Mouse (Mus musculus) ovary, postnatal 36 days (tissue): ENCODE results near the gene Dip2b.

ENCODE experiments used
- DNase-seq: peaks from one replicate; pipeline ENCODE4 v3.0.0; 2022; ENCODE audit warnings: low spot score, mixed read lengths

The Dip2b gene

DNA sequence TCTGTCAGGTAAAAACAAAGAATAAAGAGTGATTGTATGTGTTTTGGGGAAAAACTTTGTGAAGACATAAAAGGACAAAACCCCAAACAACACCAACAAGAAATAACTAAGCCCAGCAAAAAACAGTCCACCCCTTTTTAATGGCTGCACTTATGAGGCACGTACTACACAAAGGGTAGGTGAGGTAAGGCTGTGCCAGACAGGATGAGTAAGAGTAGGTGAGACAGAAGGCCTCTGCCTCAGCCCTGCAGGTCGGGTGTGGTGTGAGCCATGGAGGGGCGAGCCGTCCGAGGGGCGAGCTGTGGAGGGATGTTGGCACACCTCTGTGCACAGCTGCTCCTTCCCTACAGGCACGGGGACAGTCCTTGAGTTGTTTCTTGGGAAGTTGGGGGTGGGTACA, 12.5 kb downstream of the Dip2b start:
- no peak for DNase-seq

- DNase-seq, result no peak
Observed at GRCm38 (mm10) chr15:100052726-100053125, 14.3 kb downstream of the Dip2b start.

GRCm38 (mm10) chr15:100056397-100056908, 18.0 kb downstream of the Dip2b start:
- DNase-seq, result no peak

- no peak for DNase-seq
Observed at GRCm38 (mm10) chr15:100057698-100058097, 19.2 kb downstream of the Dip2b start.

DNA sequence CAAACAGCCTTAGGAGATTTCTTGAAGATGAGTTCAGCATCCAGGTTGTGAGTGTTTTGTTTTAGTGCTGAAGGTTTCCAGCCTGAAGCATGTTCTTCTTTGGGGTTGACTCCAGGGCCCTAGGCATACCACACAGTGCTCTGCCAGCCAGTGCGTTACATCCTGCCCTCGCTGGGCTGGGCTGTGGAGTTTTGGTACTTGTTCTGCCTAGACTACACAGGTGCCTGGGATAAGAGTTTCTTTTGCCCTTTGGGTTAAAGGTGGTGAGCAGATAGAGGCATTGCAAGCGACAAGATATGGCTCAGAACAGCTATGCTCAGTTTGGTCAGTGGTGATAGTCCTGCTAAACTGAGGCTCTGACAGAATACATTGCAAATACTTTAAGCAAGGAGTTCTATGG, 19.7 kb downstream of the Dip2b start:
- no peak for DNase-seq

DNA sequence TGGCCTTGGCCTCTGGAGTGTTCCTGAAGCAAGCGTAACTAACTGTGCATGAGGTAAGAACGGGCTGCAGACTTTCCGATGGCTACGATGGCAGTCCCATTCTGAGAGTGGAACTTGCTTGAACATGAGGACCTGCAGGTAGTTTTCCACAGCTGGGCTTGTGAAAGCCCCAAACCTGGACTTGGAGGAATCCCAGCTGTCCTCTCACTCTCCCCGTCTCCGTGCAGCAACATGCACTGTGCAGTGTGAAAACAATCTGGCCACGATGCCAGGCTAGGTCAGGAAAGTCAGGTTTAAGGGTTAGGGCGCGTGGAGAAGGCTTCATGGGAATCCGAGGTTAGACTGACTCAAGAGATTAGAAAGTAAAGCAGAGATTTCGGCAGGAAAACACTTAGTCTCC, 20.4 kb downstream of the Dip2b start:
- DNase-seq, result no peak

DNA sequence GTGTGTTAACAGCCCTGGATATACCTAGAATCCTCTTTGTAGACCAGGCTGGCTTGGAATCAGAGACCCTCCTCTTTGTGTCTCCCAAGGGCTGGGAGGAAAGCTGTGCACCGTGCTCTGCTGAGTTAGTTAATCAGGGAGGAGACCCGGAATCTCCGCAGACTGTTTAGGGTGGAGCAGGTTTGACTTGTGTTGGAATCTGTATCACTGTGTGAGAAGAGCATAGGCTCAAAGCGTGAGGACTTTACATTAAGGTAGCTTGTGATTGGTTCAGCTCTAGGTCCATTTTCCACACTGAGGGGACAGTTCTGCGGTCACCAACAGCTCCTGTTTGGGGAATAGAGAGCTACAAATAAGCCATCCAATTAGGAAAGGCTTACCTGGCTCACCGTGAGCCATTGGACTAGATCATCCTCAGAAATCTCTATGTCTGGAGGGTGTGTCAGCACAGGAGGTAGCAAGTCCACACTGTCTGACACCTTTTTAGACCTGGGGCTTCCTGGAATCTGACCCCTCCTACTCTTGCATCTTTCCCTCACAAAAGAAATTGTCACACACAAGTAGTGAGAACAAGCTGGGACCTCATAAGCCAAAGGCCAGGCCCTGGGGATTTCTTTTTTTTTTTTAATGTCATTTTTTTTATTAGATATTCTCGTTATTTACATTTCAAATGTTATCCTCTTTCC, 21.3 kb downstream of the Dip2b start:
- DNase-seq, result no peak

GRCm38 (mm10) chr15:100060513-100061140, 22.2 kb downstream of the Dip2b start:
- no peak for DNase-seq

- no peak for DNase-seq
Observed at GRCm38 (mm10) chr15:100061377-100061776, 22.9 kb downstream of the Dip2b start.

DNA sequence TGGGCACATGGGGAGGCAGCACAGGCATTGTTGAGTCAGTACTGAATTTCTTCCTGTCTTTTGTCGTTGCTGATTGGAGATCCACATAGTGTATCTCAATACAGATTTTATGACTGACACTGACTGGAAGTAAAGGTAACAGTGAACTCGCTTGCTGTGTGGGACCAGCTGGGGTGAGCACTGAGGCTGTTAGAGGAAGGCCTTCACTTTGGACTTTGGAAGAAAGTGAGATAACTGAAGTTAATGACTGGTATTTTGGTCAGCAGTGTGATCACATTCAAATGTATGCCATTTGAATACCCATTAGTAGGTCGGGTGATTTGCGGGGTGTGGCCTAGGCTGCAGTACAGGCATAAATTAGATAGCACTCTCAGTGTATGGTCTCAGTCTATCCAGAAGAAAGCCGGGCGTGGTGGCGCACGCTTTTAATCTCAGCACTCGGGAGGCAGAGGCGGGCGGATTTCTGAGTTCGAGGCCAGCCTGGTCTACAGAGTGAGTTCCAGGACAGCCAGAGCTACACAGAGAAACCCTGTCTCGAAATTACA, 24.8 kb downstream of the Dip2b start:
- DNase-seq, result no peak

- no peak for DNase-seq
Observed at GRCm38 (mm10) chr15:100066702-100067101, 28.2 kb downstream of the Dip2b start.

DNA sequence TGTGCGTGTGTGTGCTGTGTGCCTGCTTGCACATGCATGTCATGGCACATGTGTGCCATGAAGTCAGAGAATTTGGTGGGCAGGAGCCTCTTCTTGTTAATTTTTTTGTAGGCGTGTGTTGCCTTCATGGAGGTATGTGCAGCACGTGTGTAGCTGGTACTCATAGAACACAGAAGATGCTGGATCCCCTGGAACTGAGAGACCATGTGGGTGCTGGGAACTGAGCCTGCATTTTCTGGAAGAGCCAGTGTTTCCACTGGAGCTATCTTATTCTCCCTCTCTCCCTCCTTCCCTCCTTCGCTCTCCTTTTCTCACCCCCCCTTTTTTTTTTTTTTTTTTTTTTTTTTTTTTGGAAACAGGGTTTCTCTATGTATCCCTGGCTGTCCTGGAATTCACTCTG, 30.6 kb downstream of the Dip2b start:
- DNase-seq, result no peak

- DNase-seq, result no peak
Observed at GRCm38 (mm10) chr15:100070021-100070420, 31.6 kb downstream of the Dip2b start.

DNA sequence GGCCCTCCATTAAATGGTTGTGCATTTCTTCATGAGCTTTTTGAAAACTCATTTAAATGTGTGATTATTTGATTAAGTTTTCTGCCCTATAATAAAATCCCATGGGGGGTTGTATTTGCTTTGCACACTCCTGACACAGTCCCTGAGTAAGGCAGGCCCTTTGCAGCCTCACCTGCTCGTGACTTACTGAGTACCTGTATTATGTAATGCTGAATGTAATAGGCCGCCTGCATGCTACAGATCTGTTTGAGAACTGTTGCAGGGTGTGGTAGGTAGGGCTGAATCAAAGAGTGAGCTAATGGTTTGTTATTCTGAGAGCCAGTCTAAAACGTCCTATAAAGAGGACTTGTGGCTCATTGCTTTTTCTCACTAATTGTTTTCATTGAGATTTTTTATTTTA, 33.4 kb downstream of the Dip2b start:
- DNase-seq, result no peak

DNA sequence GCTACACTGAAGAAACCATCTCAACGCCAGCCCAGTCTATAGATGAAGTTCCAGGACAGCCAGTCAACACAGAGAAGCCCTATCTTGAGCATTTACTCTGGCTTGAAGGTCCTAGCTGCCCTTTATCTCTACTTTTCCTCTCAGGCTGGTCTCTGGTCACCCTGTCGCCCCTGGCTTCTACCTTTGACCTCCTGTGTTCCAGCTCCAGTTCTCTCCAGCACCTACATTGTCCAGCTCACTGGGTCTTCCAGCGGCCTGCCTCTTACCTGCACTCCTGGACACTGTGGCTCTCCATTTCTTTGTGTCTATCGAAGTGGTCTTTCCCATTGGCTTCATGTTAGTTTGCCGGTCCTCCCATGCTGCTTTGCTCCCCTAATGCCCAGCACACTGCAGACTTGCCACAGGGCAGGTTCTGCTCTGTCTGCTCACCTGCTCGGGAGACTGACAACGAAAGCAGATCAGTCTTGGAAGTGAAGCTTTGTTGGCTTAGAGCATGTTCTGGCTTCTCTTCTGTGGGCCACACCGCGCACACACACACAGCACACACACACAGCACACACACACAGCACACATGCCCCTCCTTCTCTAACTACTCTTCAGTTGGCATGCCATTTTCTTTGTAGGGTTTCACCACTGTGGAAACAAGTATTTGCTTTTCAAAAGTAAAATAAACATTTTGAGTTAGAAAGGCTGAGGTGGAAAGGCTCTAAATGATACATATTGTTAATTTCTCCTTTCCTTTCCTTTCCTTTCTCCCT, 35.4 kb downstream of the Dip2b start:
- DNase-seq, result no peak

DNA sequence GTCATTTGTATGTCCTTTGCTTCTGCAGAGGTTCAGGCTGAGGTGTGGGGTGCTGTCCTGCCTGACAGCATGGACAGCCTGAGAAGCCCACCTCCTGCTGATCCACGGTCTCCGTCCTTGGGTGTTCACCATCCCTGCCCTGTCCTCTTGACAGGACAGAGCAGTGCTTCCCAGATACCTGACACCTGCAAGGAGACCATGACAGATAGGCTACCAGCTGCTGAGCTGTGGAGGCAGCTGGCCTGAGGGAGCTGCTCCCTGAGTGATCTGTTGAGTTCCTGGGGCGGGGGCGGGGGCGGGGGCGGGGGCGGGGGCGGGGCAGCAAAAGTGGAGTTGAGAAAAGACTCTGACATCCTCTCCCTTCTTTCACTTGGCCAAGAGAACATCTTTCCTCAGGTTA, 36.3 kb downstream of the Dip2b start:
- no peak for DNase-seq

- DNase-seq, result no peak
Observed at GRCm38 (mm10) chr15:100076362-100076761, 37.9 kb downstream of the Dip2b start.

DNA sequence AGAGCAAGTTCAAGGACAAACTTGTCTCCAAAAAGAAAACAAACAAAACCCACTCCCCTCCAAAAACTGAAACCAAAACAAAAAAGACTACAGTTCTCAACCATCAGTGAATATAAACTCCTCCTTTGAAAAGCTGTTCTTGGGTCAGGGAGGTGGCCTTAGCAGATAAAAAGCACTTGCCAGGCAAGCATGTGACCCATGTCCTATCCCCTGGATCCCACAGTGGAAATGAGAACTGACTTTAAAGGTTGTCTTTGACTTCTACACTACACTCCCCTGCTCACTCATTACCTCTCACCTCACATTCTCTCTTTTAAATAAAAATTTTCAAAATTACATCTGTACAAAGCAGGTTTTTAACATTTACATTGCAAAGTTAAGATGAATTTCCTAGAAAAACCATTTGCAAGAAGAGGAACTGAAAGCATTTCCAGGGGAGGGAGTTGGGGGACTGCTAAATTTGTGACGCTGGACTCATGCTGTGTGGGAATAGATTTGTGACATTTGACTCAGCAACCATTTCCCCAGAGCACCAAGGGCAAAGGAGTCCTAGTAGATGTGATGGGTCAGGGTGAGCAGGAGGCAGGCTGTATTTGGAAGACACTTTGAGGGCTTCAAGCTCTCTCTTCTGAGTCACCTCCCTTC, 42.5 kb downstream of the Dip2b start:
- DNase-seq, result no peak

DNA sequence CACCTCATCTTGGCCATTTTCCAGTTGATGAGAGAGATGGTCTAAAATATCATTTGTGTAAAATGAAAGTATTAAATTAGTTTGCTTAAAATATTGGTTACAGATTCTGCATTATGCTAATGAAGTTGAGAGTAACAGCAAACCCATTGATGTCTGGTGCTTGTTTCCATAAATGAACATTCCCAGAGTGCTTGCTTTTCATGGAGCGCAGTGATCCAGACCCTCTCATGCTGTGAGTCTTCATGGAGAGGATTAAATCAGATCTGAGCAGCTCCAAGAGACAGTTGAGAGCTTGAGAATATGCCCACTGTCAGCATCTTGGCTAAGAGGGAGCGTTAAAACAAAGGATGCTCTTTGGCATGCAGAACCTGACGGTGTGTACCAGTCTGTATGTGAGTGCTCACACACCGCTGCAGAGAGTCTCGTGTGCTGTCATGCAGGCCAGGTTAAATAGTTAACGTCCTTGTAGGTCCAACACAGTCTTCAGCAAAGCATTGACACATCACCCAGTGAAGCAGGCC, 43.1 kb downstream of the Dip2b start:
- DNase-seq, result no peak

DNA sequence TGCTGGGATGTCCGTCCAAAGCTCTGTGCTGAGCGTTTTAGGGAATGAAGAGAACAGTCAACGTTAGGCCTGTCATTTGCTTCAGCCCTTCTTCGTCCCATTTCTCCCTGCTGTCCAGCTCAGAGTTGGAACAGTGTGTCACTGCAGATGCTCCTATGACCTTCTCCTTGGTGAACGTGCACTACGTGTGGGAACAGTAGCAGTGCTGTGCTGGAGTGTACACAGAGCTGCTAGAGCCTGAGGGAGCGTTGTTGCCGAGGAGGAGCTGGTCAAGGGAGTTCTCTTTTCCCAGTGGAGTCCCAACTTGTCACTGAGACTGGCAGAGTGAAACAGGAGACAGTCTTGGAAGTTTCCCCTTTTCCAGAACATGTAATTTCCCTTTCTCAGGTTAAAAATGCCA, 43.6 kb downstream of the Dip2b start:
- no peak for DNase-seq

DNA sequence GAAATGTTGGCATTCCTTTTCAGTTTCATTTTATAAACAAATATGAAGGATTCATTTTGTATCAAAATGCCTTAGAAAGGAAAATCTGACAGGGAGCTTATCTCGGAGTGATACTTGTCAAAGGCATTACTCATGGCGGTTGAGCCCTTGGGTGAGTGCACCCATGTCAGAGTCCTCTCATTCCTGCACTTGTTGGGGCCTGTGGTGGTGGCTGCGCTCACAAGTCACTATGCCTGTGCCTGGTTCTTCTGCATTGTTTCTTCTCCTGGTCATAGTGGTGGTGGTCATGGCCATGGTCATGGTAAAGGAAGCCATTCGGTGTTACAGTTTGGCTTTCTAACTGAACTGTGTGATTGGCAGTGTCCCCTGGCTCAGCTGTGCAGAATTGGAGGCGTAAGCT, 44.3 kb downstream of the Dip2b start:
- DNase-seq, result no peak

DNA sequence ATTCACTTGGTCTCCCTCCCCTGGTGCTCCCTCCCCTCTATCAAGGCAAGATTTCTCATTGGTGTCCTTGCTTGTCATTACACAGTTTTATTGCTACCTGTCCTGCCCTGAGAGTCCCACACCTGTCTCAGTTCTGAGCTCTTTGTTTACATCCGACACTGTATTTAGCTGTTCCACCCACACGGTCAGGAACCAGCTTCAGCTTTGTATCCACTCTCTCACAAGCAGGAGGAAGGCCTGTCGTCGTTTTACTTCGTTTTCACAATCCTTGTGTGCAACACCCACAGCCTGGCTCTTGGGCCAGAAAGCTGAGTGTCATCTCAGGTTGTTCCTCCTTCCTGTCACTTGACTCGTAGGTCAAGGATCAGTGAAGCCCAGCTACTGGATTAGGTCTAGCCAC, 45.4 kb downstream of the Dip2b start:
- no peak for DNase-seq
